Mouse (Mus musculus): Measurements from ENCODE around the gene Zfp52. TPM values are rescaled to one million over a fixed set of nuclear protein-coding genes. Genes with fewer than 3 reads are reported as not detected.

The Zfp52 gene
- 1.1 TPM in 1 of 2 replicates, not detected in the other for polyA plus RNA-seq (2012; ENCODE audit: insufficient read depth, low replicate concordance)

GRCm38 (mm10) chr17:21535096-21536001 lies at the start of gene Zfp52:
TSS of gene Zfp52 (plus strand) at chr17:21535539.
- Histone ChIP-seq H3K4me1 (peaks cover 48% of the 10 kb centered on the region), H3K4me3 (replicated peaks) (peak within 1 kb of the TSS; percentile 95), H3K36me3 (replicated peaks; ENCODE audit: low read length) (peaks cover 29% of the 10 kb centered on the region), H3K9me3 (no peaks in the 10 kb centered on the region), H3K27me3 (replicated peaks) (no peaks in the 10 kb centered on the region)
- TF ChIP-seq FLI1 (IDR thresholded peaks at IDR 0.05; ENCODE audit: low read length): no peak
- TF ChIP-seq GATA1 (IDR thresholded peaks at IDR 0.05; ENCODE audit: borderline replicate concordance, low read length): no peak

- Histone ChIP-seq H3K4me1 (peaks cover 27% of the 10 kb centered on the region), H3K4me3 (replicated peaks) (peak within 1 kb of the TSS; percentile 97), H3K36me3 (replicated peaks; ENCODE audit: low read length) (peaks cover 41% of the 10 kb centered on the region), H3K9me3 (peaks cover 4% of the 10 kb centered on the region; the same call in 1 of the 2 replicates), H3K27me3 (replicated peaks) (no peaks in the 10 kb centered on the region)
- TF ChIP-seq FLI1 (IDR thresholded peaks at IDR 0.05; ENCODE audit: low read length) (no peak; the same call in 1 of the 2 replicates), GATA1 (IDR thresholded peaks at IDR 0.05; ENCODE audit: borderline replicate concordance, low read length) (no peak)
Measured at GRCm38 (mm10) chr17:21488760-21489499, 46.4 kb upstream of the Zfp52 start, which contains the start of gene Zfp53. TSS of gene Zfp53 (plus strand) at chr17:21488998.

GRCm38 (mm10) chr17:21489500-21490001 lies 45.8 kb upstream of the Zfp52 start:
- Histone ChIP-seq H3K9me3 (no peaks in the 10 kb centered on the region), H3K27me3 (replicated peaks) (no peaks in the 10 kb centered on the region), H3K4me3 (replicated peaks) (peak overlapping the region; percentile 97)

GRCm38 (mm10) chr17:21501365-21501764 lies 34.0 kb upstream of the Zfp52 start:
- peaks cover 29% of the 10 kb centered on the region for H3K4me1 ChIP-seq
- no peak for TF ChIP-seq GATA1 (IDR thresholded peaks at IDR 0.05; ENCODE audit: borderline replicate concordance, low read length)
- no peak for TF ChIP-seq FLI1 (IDR thresholded peaks at IDR 0.05; ENCODE audit: low read length)
- peaks cover 5% of the 10 kb centered on the region; the same call in 1 of the 2 replicates for H3K9me3 ChIP-seq
- no peak overlapping the region for H3K4me3 ChIP-seq (replicated peaks)
- no peaks in the 10 kb centered on the region for H3K27me3 ChIP-seq (replicated peaks)
- peaks cover 70% of the 10 kb centered on the region for H3K36me3 ChIP-seq (replicated peaks; ENCODE audit: low read length)

More at GRCm38 (mm10) chr17:21489500-21490001, 45.8 kb upstream of the Zfp52 start:
- H3K4me1 ChIP-seq: peaks cover 29% of the 10 kb centered on the region
- TF ChIP-seq GATA1 (IDR thresholded peaks at IDR 0.05; ENCODE audit: borderline replicate concordance, low read length) (no peak), FLI1 (IDR thresholded peaks at IDR 0.05; ENCODE audit: low read length) (no peak)
- H3K36me3 ChIP-seq (replicated peaks; ENCODE audit: low read length): peaks cover 41% of the 10 kb centered on the region

GRCm38 (mm10) chr17:21504524-21504923 lies 30.8 kb upstream of the Zfp52 start:
- Histone ChIP-seq H3K9me3 (no peaks in the 10 kb centered on the region), H3K4me1 (peaks cover 29% of the 10 kb centered on the region), H3K36me3 (replicated peaks; ENCODE audit: low read length) (peaks cover 75% of the 10 kb centered on the region), H3K4me3 (replicated peaks) (no peak overlapping the region), H3K27me3 (replicated peaks) (no peaks in the 10 kb centered on the region)
- TF ChIP-seq FLI1 (IDR thresholded peaks at IDR 0.05; ENCODE audit: low read length) (no peak), GATA1 (IDR thresholded peaks at IDR 0.05; ENCODE audit: borderline replicate concordance, low read length) (no peak)

GRCm38 (mm10) chr17:21506258-21506657 lies 29.1 kb upstream of the Zfp52 start:
- no peak for TF ChIP-seq GATA1 (IDR thresholded peaks at IDR 0.05; ENCODE audit: borderline replicate concordance, low read length)
- TF ChIP-seq FLI1 (IDR thresholded peaks at IDR 0.05; ENCODE audit: low read length): no peak
- no peaks in the 10 kb centered on the region for H3K9me3 ChIP-seq
- peaks cover 76% of the 10 kb centered on the region for H3K36me3 ChIP-seq (replicated peaks; ENCODE audit: low read length)

GRCm38 (mm10) chr17:21509756-21510155 lies 25.6 kb upstream of the Zfp52 start:
- Histone ChIP-seq H3K4me1 (peaks cover 7% of the 10 kb centered on the region), H3K9me3 (peaks cover 6% of the 10 kb centered on the region), H3K4me3 (replicated peaks) (no peak overlapping the region), H3K27me3 (replicated peaks) (no peaks in the 10 kb centered on the region), H3K36me3 (replicated peaks; ENCODE audit: low read length) (peaks cover 73% of the 10 kb centered on the region)
- TF ChIP-seq GATA1 (IDR thresholded peaks at IDR 0.05; ENCODE audit: borderline replicate concordance, low read length) (no peak), FLI1 (IDR thresholded peaks at IDR 0.05; ENCODE audit: low read length) (no peak)

More at GRCm38 (mm10) chr17:21506258-21506657, 29.1 kb upstream of the Zfp52 start:
- Histone ChIP-seq H3K4me3 (replicated peaks) (no peak overlapping the region), H3K27me3 (replicated peaks) (no peaks in the 10 kb centered on the region), H3K4me1 (peaks cover 22% of the 10 kb centered on the region)

GRCm38 (mm10) chr17:21515403-21516105 lies 19.8 kb upstream of the Zfp52 start:
- H3K4me3 ChIP-seq (replicated peaks): peak overlapping the region; percentile 93
- H3K4me1 ChIP-seq: peaks cover 14% of the 10 kb centered on the region

More at GRCm38 (mm10) chr17:21515403-21516105, 19.8 kb upstream of the Zfp52 start:
- H3K36me3 ChIP-seq (replicated peaks; ENCODE audit: low read length): peaks cover 21% of the 10 kb centered on the region
- TF ChIP-seq FLI1 (IDR thresholded peaks at IDR 0.05; ENCODE audit: low read length) (no peak), GATA1 (IDR thresholded peaks at IDR 0.05; ENCODE audit: borderline replicate concordance, low read length) (no peak)
- no peaks in the 10 kb centered on the region for H3K27me3 ChIP-seq (replicated peaks)
- peaks cover 6% of the 10 kb centered on the region for H3K9me3 ChIP-seq
